Mouse (Mus musculus): ENCODE results near the gene Mcoln1. TPM values are rescaled to one million over a fixed set of nuclear protein-coding genes. Genes with fewer than 3 reads are reported as not detected.
A peak's percentile ranks its signal among the peaks of the same experiment; 100 is the strongest.

Gene Mcoln1
- polyA plus RNA-seq, 1 experiment from 2014 or later = 39.9 TPM

- no peaks in the 10 kb centered on the region for H3K4me1 ChIP-seq (ENCODE audit: insufficient read depth)
- no peak for DNase-seq
- H3K27me3 ChIP-seq (ENCODE audit: insufficient read depth, low read length) = no peaks in the 10 kb centered on the region
- H3K4me3 ChIP-seq (ENCODE audit: low read depth, low read length) = no peak overlapping the region
- H3K36me3 ChIP-seq (ENCODE audit: insufficient read depth) = peaks cover 69% of the 10 kb centered on the region
- no peaks in the 10 kb centered on the region for H3K9me3 ChIP-seq (ENCODE audit: low read depth, low read length)
- no peak for ATAC-seq (ENCODE audit: insufficient read depth)
- no peak overlapping the region for H3K9ac ChIP-seq
- H3K27ac ChIP-seq (ENCODE audit: low read depth) = no peak overlapping the region
- no peak overlapping the region for H3K4me2 ChIP-seq
- TF ChIP-seq CTCF (IDR thresholded peaks at IDR 0.05; ENCODE audit: low read depth) = no peak
- 92% methylated on average over 9 of the region's 9 CpGs for WGBS
Measured at GRCm38 (mm10) chr8:3536940-3537339, 36.7 kb downstream of the Mcoln1 start.

- no peak overlapping the region for H3K27ac ChIP-seq (ENCODE audit: low read depth)
- ATAC-seq (ENCODE audit: insufficient read depth) = no peak
- H3K4me3 ChIP-seq (ENCODE audit: low read depth, low read length) = no peak overlapping the region
- H3K9ac ChIP-seq = no peak overlapping the region
- no peaks in the 10 kb centered on the region for H3K9me3 ChIP-seq (ENCODE audit: low read depth, low read length)
- TF ChIP-seq CTCF (IDR thresholded peaks at IDR 0.05; ENCODE audit: low read depth) = no peak
- no peak for DNase-seq
- H3K27me3 ChIP-seq (ENCODE audit: insufficient read depth, low read length) = no peaks in the 10 kb centered on the region
- no peak overlapping the region for H3K4me2 ChIP-seq
- no peaks in the 10 kb centered on the region for H3K4me1 ChIP-seq (ENCODE audit: insufficient read depth)
- 92% methylated on average over 26 of the region's 26 CpGs for WGBS
- H3K36me3 ChIP-seq (ENCODE audit: insufficient read depth) = peaks cover 64% of the 10 kb centered on the region
Measured at GRCm38 (mm10) chr8:3537666-3538065, 37.4 kb downstream of the Mcoln1 start.

DNA sequence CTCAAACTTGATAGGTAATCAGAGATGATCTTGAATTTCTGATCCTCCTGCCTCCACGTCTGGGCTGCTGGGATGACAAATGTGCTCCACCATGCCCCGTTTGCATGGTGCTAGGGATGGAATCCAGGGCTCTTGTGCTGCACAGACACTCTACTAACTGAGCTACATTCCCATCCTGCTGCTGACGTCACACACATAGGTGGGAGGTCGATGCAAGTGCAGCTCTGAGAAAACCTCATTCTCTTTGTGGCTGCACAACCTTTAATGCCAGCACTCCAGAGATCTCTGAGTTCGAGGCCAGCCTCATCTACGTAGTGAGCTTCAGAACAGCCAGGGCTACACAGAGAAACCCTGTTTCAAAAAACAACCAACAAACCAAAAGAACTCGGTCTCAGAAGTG is 38.9 kb downstream of the Mcoln1 start:
- Histone ChIP-seq H3K4me2 (no peak overlapping the region), H3K36me3 (ENCODE audit: insufficient read depth) (peaks cover 71% of the 10 kb centered on the region), H3K27me3 (ENCODE audit: insufficient read depth, low read length) (no peaks in the 10 kb centered on the region), H3K9ac (no peak overlapping the region), H3K9me3 (ENCODE audit: low read depth, low read length) (no peaks in the 10 kb centered on the region), H3K4me3 (ENCODE audit: low read depth, low read length) (no peak overlapping the region), H3K4me1 (ENCODE audit: insufficient read depth) (no peaks in the 10 kb centered on the region), H3K27ac (ENCODE audit: low read depth) (no peak overlapping the region)
- no peak for TF ChIP-seq CTCF (IDR thresholded peaks at IDR 0.05; ENCODE audit: low read depth)
- no peak for DNase-seq
- no peak for ATAC-seq (ENCODE audit: insufficient read depth)
- 77% methylated on average over 7 of the region's 7 CpGs for WGBS

DNA sequence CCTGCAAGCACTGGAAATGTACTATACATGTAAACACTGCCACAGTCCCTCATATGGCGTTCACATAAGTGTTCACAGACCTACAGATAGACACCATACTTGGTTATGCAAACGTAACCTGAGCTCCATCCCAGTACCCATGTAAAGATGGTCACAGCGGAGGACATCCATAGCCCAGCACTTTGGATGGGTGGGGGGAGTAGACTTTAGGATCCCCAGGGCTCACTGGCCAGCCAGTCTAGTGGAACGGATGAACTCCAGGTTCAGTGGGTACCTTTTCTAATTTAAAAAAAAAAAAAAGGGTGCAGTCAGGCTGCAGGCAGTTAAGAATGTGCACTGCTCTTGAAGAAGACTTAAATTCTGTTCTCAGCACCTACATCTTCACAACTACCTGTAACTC is 39.8 kb downstream of the Mcoln1 start:
- Histone ChIP-seq H3K36me3 (ENCODE audit: insufficient read depth) (peaks cover 77% of the 10 kb centered on the region), H3K27me3 (ENCODE audit: insufficient read depth, low read length) (no peaks in the 10 kb centered on the region), H3K27ac (ENCODE audit: low read depth) (no peak overlapping the region), H3K9ac (no peak overlapping the region), H3K4me2 (no peak overlapping the region), H3K4me3 (ENCODE audit: low read depth, low read length) (no peak overlapping the region), H3K4me1 (ENCODE audit: insufficient read depth) (no peaks in the 10 kb centered on the region), H3K9me3 (ENCODE audit: low read depth, low read length) (no peaks in the 10 kb centered on the region)
- 85% methylated on average over 4 of the region's 4 CpGs for WGBS
- ATAC-seq (ENCODE audit: insufficient read depth) (no peak), DNase-seq (no peak)
- TF ChIP-seq CTCF (IDR thresholded peaks at IDR 0.05; ENCODE audit: low read depth) = no peak

GRCm38 (mm10) chr8:3546511-3546910 is 46.3 kb downstream of the Mcoln1 start:
- no peak for TF ChIP-seq CTCF (IDR thresholded peaks at IDR 0.05; ENCODE audit: low read depth)
- Histone ChIP-seq H3K4me2 (no peak overlapping the region), H3K36me3 (ENCODE audit: insufficient read depth) (peaks cover 25% of the 10 kb centered on the region), H3K4me1 (ENCODE audit: insufficient read depth) (no peaks in the 10 kb centered on the region), H3K4me3 (ENCODE audit: low read depth, low read length) (no peak overlapping the region), H3K27me3 (ENCODE audit: insufficient read depth, low read length) (no peaks in the 10 kb centered on the region), H3K9ac (no peak overlapping the region), H3K27ac (ENCODE audit: low read depth) (no peak overlapping the region), H3K9me3 (ENCODE audit: low read depth, low read length) (no peaks in the 10 kb centered on the region)
- ATAC-seq (ENCODE audit: insufficient read depth) = no peak
- WGBS = 73% methylated on average over 2 of the region's 2 CpGs
- DNase-seq = no peak

DNA sequence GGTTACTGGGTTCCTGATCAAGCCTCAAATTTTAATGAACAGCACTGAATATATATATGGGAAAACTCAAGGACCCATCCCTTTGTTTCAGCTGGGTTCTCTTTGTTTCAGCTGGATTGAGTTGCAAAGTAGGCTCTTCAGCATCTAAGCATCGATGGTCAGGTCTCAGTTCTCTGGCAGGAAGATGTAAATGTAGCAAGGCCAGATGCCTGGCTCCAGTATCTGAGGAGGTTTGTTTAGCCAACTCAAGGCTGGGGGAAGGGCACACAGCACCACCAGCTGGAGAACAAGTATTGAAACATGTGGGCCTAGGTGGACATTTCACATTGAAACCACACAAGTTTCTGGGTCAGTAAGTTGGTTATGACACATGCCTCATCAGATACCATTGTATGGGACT is 52.0 kb downstream of the Mcoln1 start:
- no peak for TF ChIP-seq CTCF (IDR thresholded peaks at IDR 0.05; ENCODE audit: low read depth)
- no peak overlapping the region for H3K4me2 ChIP-seq
- no peak overlapping the region for H3K27ac ChIP-seq (ENCODE audit: low read depth)
- H3K4me1 ChIP-seq (ENCODE audit: insufficient read depth) = no peaks in the 10 kb centered on the region
- no peak overlapping the region for H3K9ac ChIP-seq
- 93% methylated on average over 1 of the region's 1 CpGs for WGBS
- H3K4me3 ChIP-seq (ENCODE audit: low read depth, low read length) = no peak overlapping the region
- H3K9me3 ChIP-seq (ENCODE audit: low read depth, low read length) = no peaks in the 10 kb centered on the region
- ATAC-seq (ENCODE audit: insufficient read depth) (no peak), DNase-seq (no peak)
- no peaks in the 10 kb centered on the region for H3K27me3 ChIP-seq (ENCODE audit: insufficient read depth, low read length)
- H3K36me3 ChIP-seq (ENCODE audit: insufficient read depth) = no peaks in the 10 kb centered on the region

DNA sequence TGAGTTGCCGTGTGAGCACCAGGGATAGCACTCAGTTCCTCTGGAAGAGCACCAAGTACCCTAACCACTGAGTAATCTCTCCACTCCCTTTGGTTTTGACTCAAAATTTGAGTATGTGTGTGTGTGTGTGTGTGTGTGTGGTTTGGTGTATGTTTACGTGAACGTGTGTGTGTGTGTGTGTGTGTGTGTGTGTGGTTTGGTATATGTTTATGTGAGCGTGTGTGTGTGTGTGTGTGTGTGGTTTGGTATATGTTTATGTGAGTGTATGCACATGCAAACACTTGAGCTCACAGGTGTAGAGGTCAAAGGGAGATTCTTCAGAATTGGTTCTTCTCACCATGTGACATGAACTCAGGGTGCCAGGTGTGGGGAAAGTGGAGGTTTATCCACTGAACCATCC is 55.9 kb downstream of the Mcoln1 start:
- H3K27me3 ChIP-seq (ENCODE audit: insufficient read depth, low read length) = no peaks in the 10 kb centered on the region
- H3K9me3 ChIP-seq (ENCODE audit: low read depth, low read length) = no peaks in the 10 kb centered on the region
- TF ChIP-seq CTCF (IDR thresholded peaks at IDR 0.05; ENCODE audit: low read depth) = no peak
- no peak overlapping the region for H3K27ac ChIP-seq (ENCODE audit: low read depth)
- no peak overlapping the region for H3K4me3 ChIP-seq (ENCODE audit: low read depth, low read length)
- DNase-seq (no peak), ATAC-seq (ENCODE audit: insufficient read depth) (peak; percentile 83)
- 63% methylated on average over 4 of the region's 4 CpGs for WGBS
- H3K4me1 ChIP-seq (ENCODE audit: insufficient read depth) = no peaks in the 10 kb centered on the region
- H3K9ac ChIP-seq = no peak overlapping the region
- no peaks in the 10 kb centered on the region for H3K36me3 ChIP-seq (ENCODE audit: insufficient read depth)
- H3K4me2 ChIP-seq = no peak overlapping the region

Other genes starting within 250 kb of the Mcoln1 start
- 35.5 and 39.4 TPM in 2 replicates for gene Insr, start 220.8 kb upstream of the Mcoln1 start, polyA plus RNA-seq (2014; fragmentation: Nextera tagmentation; extraction: Ambion mirVana)
- gene A430078G23Rik, start 147.0 kb upstream of the Mcoln1 start, polyA plus RNA-seq (2014; fragmentation: Nextera tagmentation; extraction: Ambion mirVana) = 0.27 and 0.43 TPM in 2 replicates
- 7.8 TPM in 2 replicates for gene Arhgef18, start 107.5 kb upstream of the Mcoln1 start, polyA plus RNA-seq (2014; fragmentation: Nextera tagmentation; extraction: Ambion mirVana)
- gene Pex11g, start 32.8 kb upstream of the Mcoln1 start, polyA plus RNA-seq (2014; fragmentation: Nextera tagmentation; extraction: Ambion mirVana) = 3.9 and 4.4 TPM in 2 replicates
- not detected in 2 replicates for gene Tex45, start 29.6 kb upstream of the Mcoln1 start, polyA plus RNA-seq (2014; fragmentation: Nextera tagmentation; extraction: Ambion mirVana)
- gene Zfp358, start 7.3 kb upstream of the Mcoln1 start, polyA plus RNA-seq (2014; fragmentation: Nextera tagmentation; extraction: Ambion mirVana) = 19.9 and 21.7 TPM in 2 replicates
- gene Pnpla6, start 14.9 kb downstream of the Mcoln1 start, polyA plus RNA-seq (2014; fragmentation: Nextera tagmentation; extraction: Ambion mirVana) = 17.5 and 19.1 TPM in 2 replicates
- 0.72 and 0.91 TPM in 2 replicates for gene C330021F23Rik, start 67.5 kb downstream of the Mcoln1 start, polyA plus RNA-seq (2014; fragmentation: Nextera tagmentation; extraction: Ambion mirVana)
- 6.8 and 7.5 TPM in 2 replicates for gene Camsap3, start 86.8 kb downstream of the Mcoln1 start, polyA plus RNA-seq (2014; fragmentation: Nextera tagmentation; extraction: Ambion mirVana)
- gene Xab2, start 120.9 kb downstream of the Mcoln1 start, polyA plus RNA-seq (2014; fragmentation: Nextera tagmentation; extraction: Ambion mirVana) = 55.6 and 55.9 TPM in 2 replicates
- 79.4 and 92.1 TPM in 2 replicates for gene Pet100, start 121.1 kb downstream of the Mcoln1 start, polyA plus RNA-seq (2014; fragmentation: Nextera tagmentation; extraction: Ambion mirVana)
- not detected in 2 replicates for gene Pcp2, start 125.1 kb downstream of the Mcoln1 start, polyA plus RNA-seq (2014; fragmentation: Nextera tagmentation; extraction: Ambion mirVana)
- 61.4 and 64.0 TPM in 2 replicates for gene Stxbp2, start 130.5 kb downstream of the Mcoln1 start, polyA plus RNA-seq (2014; fragmentation: Nextera tagmentation; extraction: Ambion mirVana)
- gene Retn, start 155.3 kb downstream of the Mcoln1 start, polyA plus RNA-seq (2014; fragmentation: Nextera tagmentation; extraction: Ambion mirVana) = 0.20 TPM in 1 of 2 replicates, not detected in the other
- gene Mcemp1, start 165.3 kb downstream of the Mcoln1 start, polyA plus RNA-seq (2014; fragmentation: Nextera tagmentation; extraction: Ambion mirVana) = 0.79 and 0.87 TPM in 2 replicates
- gene Fcor, start 171.9 kb downstream of the Mcoln1 start, polyA plus RNA-seq (2014; fragmentation: Nextera tagmentation; extraction: Ambion mirVana) = 11.1 and 11.9 TPM in 2 replicates
- 29.7 and 31.0 TPM in 2 replicates for gene Trappc5, start 175.8 kb downstream of the Mcoln1 start, polyA plus RNA-seq (2014; fragmentation: Nextera tagmentation; extraction: Ambion mirVana)
- 0.18 and 0.32 TPM in 2 replicates for gene Fcer2a, start 193.7 kb downstream of the Mcoln1 start, polyA plus RNA-seq (2014; fragmentation: Nextera tagmentation; extraction: Ambion mirVana)
- gene Clec4g, start 220.2 kb downstream of the Mcoln1 start, polyA plus RNA-seq (2014; fragmentation: Nextera tagmentation; extraction: Ambion mirVana) = 0.66 TPM in 1 of 2 replicates, not detected in the other
- 0.38 TPM in 2 replicates for gene Cd209a, start 248.5 kb downstream of the Mcoln1 start, polyA plus RNA-seq (2014; fragmentation: Nextera tagmentation; extraction: Ambion mirVana)

All from lung, embryonic 14.5 days (tissue).